Comparison of ENCODE assay signal across 18 mouse cellular contexts in genomic region chr5:118812947-118813401, GRCm38 (mm10).
DNase-seq lines count a peak whose midpoint lies in the region; ATAC-seq and TF ChIP-seq lines count a peak whose summit lies in the region.
"Had no signal": no experiment of that assay in that cellular context is flagged by ENCODE, and none has a peak within 500 bp of the region (broad histone marks: within the 10 kb centered on the region; RNA-seq: fewer than 3 reads in every experiment).

No protein-coding gene starts in this region.

- H3K27me3 ChIP-seq in lung, postnatal 0 days (replicated peaks; ENCODE audit: insufficient read depth, low read length), result no peaks in the 10 kb centered on the region
- H3K27me3 ChIP-seq: hindbrain, embryonic 15.5 days had no signal

- DNase-seq in lung, postnatal 0 days (ENCODE audit: low spot score), result no peak
- DNase-seq in lung, postnatal 10 days, result no peak
- peak; percentile 52 to 77 for DNase-seq in gastrocnemius, adult 8-10 months (ENCODE audit: low spot score in 2 of 2)
- peak; percentile 2 for DNase-seq in heart, postnatal 25 days (ENCODE audit: low spot score)
- no peak for DNase-seq in embryo, embryonic 11 days
- no peak for DNase-seq in right cerebral cortex, postnatal 4 days
- DNase-seq in kidney, postnatal 36 days, result no peak
- DNase-seq: cerebellum, adult 11-12 months; kidney, adult 2 months; lung, postnatal 36 days; right cerebral cortex, adult 18-20 months; thymus, postnatal 25 days had no signal

- no peaks in the 10 kb centered on the region for H3K4me1 ChIP-seq in lung, postnatal 0 days (ENCODE audit: insufficient read depth, low read depth, low read length)
- H3K4me1 ChIP-seq: hindbrain, embryonic 15.5 days; midbrain, embryonic 13.5 days had no signal

- no peak overlapping the region for H3K4me3 ChIP-seq in lung, postnatal 0 days (ENCODE audit: low read depth, low read length)
- H3K4me3 ChIP-seq: forebrain, embryonic 10.5 days; hindbrain, embryonic 15.5 days; layer of hippocampus, adult 2 months; midbrain, embryonic 13.5 days had no signal

- H3K9ac ChIP-seq in lung, postnatal 0 days (replicated peaks; ENCODE audit: low read depth), result no peak overlapping the region
- H3K9ac ChIP-seq: hindbrain, embryonic 15.5 days; liver, embryonic 14.5 days; midbrain, embryonic 13.5 days had no signal

- 51% methylated on average over 7 of the region's 7 CpGs for whole genome bisulfite sequencing in lung, postnatal 0 days

- no peaks in the 10 kb centered on the region for H3K36me3 ChIP-seq in lung, postnatal 0 days (ENCODE audit: insufficient read depth, low read length)
- H3K36me3 ChIP-seq: forebrain, embryonic 10.5 days; hindbrain, embryonic 15.5 days; midbrain, embryonic 13.5 days had no signal

- intact Hi-C loops in heart, postnatal 25 days (cut with DNase I), result no loop called here

- TF ChIP-seq CTCF in lung, postnatal 0 days (IDR thresholded peaks at IDR 0.05), result no peak

- no peak overlapping the region for H3K27ac ChIP-seq in lung, postnatal 0 days (ENCODE audit: low read length)
- H3K27ac ChIP-seq: forebrain, embryonic 10.5 days; hindbrain, embryonic 15.5 days; layer of hippocampus, adult 2 months; liver, embryonic 14.5 days; midbrain, embryonic 13.5 days had no signal

- no peaks in the 10 kb centered on the region for H3K9me3 ChIP-seq in lung, postnatal 0 days (ENCODE audit: low read length)
- H3K9me3 ChIP-seq: forebrain, embryonic 10.5 days; hindbrain, embryonic 15.5 days; midbrain, embryonic 13.5 days had no signal

- no peak overlapping the region for H3K4me2 ChIP-seq in lung, postnatal 0 days (replicated peaks; ENCODE audit: low read depth, low read length)
- H3K4me2 ChIP-seq: hindbrain, embryonic 15.5 days; midbrain, embryonic 13.5 days had no signal

- no peak for TF ChIP-seq EP300 in lung, postnatal 0 days (IDR thresholded peaks at IDR 0.05)

- ATAC-seq in lung, postnatal 0 days, result peak; percentile 35; the same call in 1 of the 2 replicates
- ATAC-seq: midbrain, embryonic 13.5 days; Patski had no signal

Comparison
In these comparisons a context has a peak if more than half of its experiments do, and no peak if none do; other contexts are left out.
1. DNase-seq: peak in gastrocnemius, adult 8-10 months (2 of 2) and heart, postnatal 25 days (single experiment); none in lung, postnatal 0 days (single experiment), lung, postnatal 10 days (single experiment), embryo, embryonic 11 days (single experiment), right cerebral cortex, postnatal 4 days (single experiment) and kidney, postnatal 36 days (0 of 2).